Mouse (Mus musculus): ENCODE data around the gene Metap1d.

- no peak for TF ChIP-seq CTCF (IDR thresholded peaks at IDR 0.05; ENCODE audit: borderline replicate concordance, insufficient read depth, low read depth, low read length)
- TF ChIP-seq POLR2A (IDR thresholded peaks at IDR 0.05; ENCODE audit: borderline replicate concordance, insufficient read depth, low read length), result peak; percentile 73
Observed at GRCm38 (mm10) chr2:71453161-71453916, at the start of gene Metap1d.

Measured in cerebellum, adult 2 months (tissue).